Mouse (Mus musculus) forebrain, embryonic 13.5 days (tissue): ENCODE data around the gene Rad51b. TPM values are rescaled to one million over a fixed set of nuclear protein-coding genes. Genes with fewer than 3 reads are reported as not detected.

ENCODE experiments used
- ATAC-seq: fragments of 200-750 bp; cut with Nextera tagmentation; 2 replicates; pipeline ENCODE4 v1.8.0; 2017
- H3K27ac ChIP-seq: fragments of 300-500 bp; sonication (generic); 2 replicates; pipeline ENCODE4 v1.5.1; 2015; ENCODE audit warnings: inconsistent platforms, mild to moderate bottlenecking, moderate library complexity
- H3K27me3 ChIP-seq: fragments of 300-500 bp; sonication (generic); 2 replicates; pipeline ENCODE4 v1.6.1; 2015; ENCODE audit warnings: mild to moderate bottlenecking, inconsistent platforms
- H3K36me3 ChIP-seq: fragments of 300-500 bp; sonication (generic); 2 replicates; pipeline ENCODE4 v1.6.1; 2015; ENCODE audit warnings: mild to moderate bottlenecking, inconsistent platforms; ENCODE audit not compliant: poor library complexity, severe bottlenecking
- H3K4me1 ChIP-seq: fragments of 300-500 bp; sonication (generic); 2 replicates; pipeline ENCODE4 v1.6.1; 2015; ENCODE audit warnings: inconsistent platforms
- H3K4me2 ChIP-seq: fragments of 300-500 bp; sonication (generic); 2 replicates; pipeline ENCODE4 v1.6.1; 2015; ENCODE audit warnings: inconsistent platforms, mild to moderate bottlenecking, moderate library complexity
- H3K4me3 ChIP-seq: fragments of 300-500 bp; sonication (generic); 2 replicates; pipeline ENCODE4 v1.5.1; 2015; ENCODE audit warnings: mild to moderate bottlenecking, inconsistent platforms
- H3K9ac ChIP-seq: fragments of 300-500 bp; sonication (generic); 2 replicates; pipeline ENCODE4 v1.6.1; 2015; ENCODE audit warnings: mild to moderate bottlenecking, inconsistent platforms
- H3K9me3 ChIP-seq: fragments of 300-500 bp; sonication (generic); replicated peaks from 2 replicates; pipeline ENCODE4 v1.6.1; 2016; ENCODE audit warnings: inconsistent platforms
- WGBS: fragments of 180-500 bp; shearing (Covaris S2); methylation state at CpG from one replicate; pipeline ENCODE4 v1.1.7; 2015; 5-methylcytosine and 5-hydroxymethylcytosine counted together
- polyA plus RNA-seq: library from polyadenylated mRNA; unstranded; fragments of >200 nt; fragmentation: Nextera tagmentation; extraction: Ambion mirVana; gene quantifications from 2 replicates; pipeline ENCODE4 v1.2.1, GENCODE M21; 2015

Rad51b gene
- polyA plus RNA-seq, 1 experiment from 2014 or later: 5.7 TPM

GRCm38 (mm10) chr12:79447039-79447438 lies 150.0 kb downstream of the Rad51b start:
- H3K27me3 ChIP-seq: no peaks in the 10 kb centered on the region
- no peaks in the 10 kb centered on the region for H3K9me3 ChIP-seq
- H3K4me3 ChIP-seq: no peak overlapping the region
- H3K9ac ChIP-seq: no peak overlapping the region
- 88% methylated on average over 3 of the region's 3 CpGs for WGBS
- no peaks in the 10 kb centered on the region for H3K4me1 ChIP-seq
- no peak overlapping the region for H3K4me2 ChIP-seq
- no peaks in the 10 kb centered on the region for H3K36me3 ChIP-seq
- ATAC-seq: no peak
- H3K27ac ChIP-seq: no peak overlapping the region

- H3K4me2 ChIP-seq: no peak overlapping the region
- H3K4me1 ChIP-seq: peaks cover 3% of the 10 kb centered on the region; the same call in 1 of the 2 replicates
- ATAC-seq: no peak
- no peaks in the 10 kb centered on the region for H3K27me3 ChIP-seq
- 84% methylated on average over 8 of the region's 8 CpGs for WGBS
- no peak overlapping the region for H3K9ac ChIP-seq
- no peak overlapping the region for H3K4me3 ChIP-seq
- H3K9me3 ChIP-seq: no peaks in the 10 kb centered on the region
- no peak overlapping the region for H3K27ac ChIP-seq
- no peaks in the 10 kb centered on the region for H3K36me3 ChIP-seq
These were observed 152.8 kb downstream of the Rad51b start for GRCm38 (mm10) chr12:79449817-79450411.

- WGBS: 89% methylated on average over 4 of the region's 4 CpGs
These were observed 155.8 kb downstream of the Rad51b start for GRCm38 (mm10) chr12:79452882-79453281.

GRCm38 (mm10) chr12:79454017-79454416 lies 156.9 kb downstream of the Rad51b start:
- no peaks in the 10 kb centered on the region for H3K27me3 ChIP-seq
- no peak overlapping the region for H3K4me3 ChIP-seq
- peak overlapping the region; percentile 83 for H3K27ac ChIP-seq
- ATAC-seq: no peak
- 78% methylated on average over 4 of the region's 4 CpGs for WGBS
- no peak overlapping the region for H3K4me2 ChIP-seq
- no peaks in the 10 kb centered on the region for H3K36me3 ChIP-seq
- no peak overlapping the region for H3K9ac ChIP-seq
- no peaks in the 10 kb centered on the region for H3K9me3 ChIP-seq
- H3K4me1 ChIP-seq: peaks cover 22% of the 10 kb centered on the region

More at GRCm38 (mm10) chr12:79452882-79453281, 155.8 kb downstream of the Rad51b start:
- H3K4me1 ChIP-seq: peaks cover 22% of the 10 kb centered on the region
- no peaks in the 10 kb centered on the region for H3K36me3 ChIP-seq
- no peak overlapping the region for H3K4me3 ChIP-seq
- H3K27ac ChIP-seq: no peak overlapping the region
- no peaks in the 10 kb centered on the region for H3K27me3 ChIP-seq
- no peaks in the 10 kb centered on the region for H3K9me3 ChIP-seq
- H3K4me2 ChIP-seq: no peak overlapping the region
- no peak overlapping the region for H3K9ac ChIP-seq
- no peak for ATAC-seq

GRCm38 (mm10) chr12:79455061-79455847 lies 158.2 kb downstream of the Rad51b start:
- Histone ChIP-seq H3K4me3 (no peak overlapping the region), H3K4me1 (peaks cover 22% of the 10 kb centered on the region), H3K9me3 (no peaks in the 10 kb centered on the region), H3K27me3 (no peaks in the 10 kb centered on the region), H3K9ac (no peak overlapping the region), H3K27ac (peak overlapping the region; percentile 83), H3K36me3 (no peaks in the 10 kb centered on the region), H3K4me2 (peak overlapping the region; percentile 9; the same call in 1 of the 2 replicates)
- peak; percentile 55; the same call in 1 of the 2 replicates for ATAC-seq
- WGBS: 12% methylated on average over 12 of the region's 12 CpGs

GRCm38 (mm10) chr12:79455848-79456164 lies 158.7 kb downstream of the Rad51b start:
- Histone ChIP-seq H3K9me3 (no peaks in the 10 kb centered on the region), H3K4me3 (no peak overlapping the region), H3K27ac (peak overlapping the region; percentile 83), H3K9ac (no peak overlapping the region), H3K27me3 (no peaks in the 10 kb centered on the region), H3K4me1 (peaks cover 22% of the 10 kb centered on the region), H3K36me3 (no peaks in the 10 kb centered on the region), H3K4me2 (0 out of 2 replicates have a peak overlapping the region, but pooled peaks have one; percentile 9)
- WGBS: 8% methylated on average over 3 of the region's 3 CpGs
- ATAC-seq: peak; percentile 77; the same call in 1 of the 2 replicates

GRCm38 (mm10) chr12:79456251-79456650 lies 159.2 kb downstream of the Rad51b start:
- Histone ChIP-seq H3K4me3 (no peak overlapping the region), H3K27ac (peak overlapping the region; percentile 83), H3K36me3 (no peaks in the 10 kb centered on the region), H3K9me3 (no peaks in the 10 kb centered on the region), H3K4me2 (0 out of 2 replicates have a peak overlapping the region, but pooled peaks have one; percentile 9), H3K9ac (no peak overlapping the region), H3K4me1 (peaks cover 22% of the 10 kb centered on the region), H3K27me3 (no peaks in the 10 kb centered on the region)
- ATAC-seq: peak; percentile 36; the same call in 1 of the 2 replicates
- 79% methylated on average over 9 of the region's 9 CpGs for WGBS

GRCm38 (mm10) chr12:79463371-79463770 lies 166.3 kb downstream of the Rad51b start:
- H3K4me2 ChIP-seq: no peak overlapping the region
- no peak overlapping the region for H3K4me3 ChIP-seq
- H3K9ac ChIP-seq: no peak overlapping the region
- no peaks in the 10 kb centered on the region for H3K27me3 ChIP-seq
- no peak for ATAC-seq
- WGBS: 81% methylated on average over 3 of the region's 3 CpGs
- no peak overlapping the region for H3K27ac ChIP-seq
- H3K36me3 ChIP-seq: no peaks in the 10 kb centered on the region
- 0 out of 2 replicates have a peak, but pooled peaks cover 4% of the 10 kb centered on the region for H3K9me3 ChIP-seq
- H3K4me1 ChIP-seq: no peaks in the 10 kb centered on the region

- Histone ChIP-seq H3K27ac (no peak overlapping the region), H3K4me1 (no peaks in the 10 kb centered on the region), H3K4me3 (no peak overlapping the region), H3K4me2 (no peak overlapping the region), H3K27me3 (no peaks in the 10 kb centered on the region), H3K9ac (no peak overlapping the region), H3K36me3 (no peaks in the 10 kb centered on the region), H3K9me3 (0 out of 2 replicates have a peak, but pooled peaks cover 4% of the 10 kb centered on the region)
- no peak for ATAC-seq
These were observed 173.0 kb downstream of the Rad51b start for GRCm38 (mm10) chr12:79470113-79470512.

- 0 out of 2 replicates have a peak, but pooled peaks cover 4% of the 10 kb centered on the region for H3K9me3 ChIP-seq
- no peak overlapping the region for H3K27ac ChIP-seq
- H3K27me3 ChIP-seq: no peaks in the 10 kb centered on the region
- 87% methylated on average over 2 of the region's 2 CpGs for WGBS
- H3K4me2 ChIP-seq: no peak overlapping the region
- ATAC-seq: no peak
- H3K9ac ChIP-seq: no peak overlapping the region
- H3K4me3 ChIP-seq: no peak overlapping the region
- no peaks in the 10 kb centered on the region for H3K36me3 ChIP-seq
- peaks cover 4% of the 10 kb centered on the region for H3K4me1 ChIP-seq
These were observed 174.8 kb downstream of the Rad51b start for GRCm38 (mm10) chr12:79471868-79472267.

GRCm38 (mm10) chr12:79476413-79477046 lies 179.4 kb downstream of the Rad51b start:
- Histone ChIP-seq H3K9me3 (0 out of 2 replicates have a peak, but pooled peaks cover 4% of the 10 kb centered on the region), H3K4me2 (no peak overlapping the region), H3K27me3 (no peaks in the 10 kb centered on the region), H3K4me3 (no peak overlapping the region), H3K27ac (peak overlapping the region; percentile 5; the same call in 1 of the 2 replicates), H3K36me3 (no peaks in the 10 kb centered on the region; the same call in 1 of the 2 replicates), H3K9ac (no peak overlapping the region), H3K4me1 (peaks cover 10% of the 10 kb centered on the region)
- no peak for ATAC-seq
- WGBS: 72% methylated on average over 6 of the region's 6 CpGs

GRCm38 (mm10) chr12:79478816-79479215 lies 181.7 kb downstream of the Rad51b start:
- no peak overlapping the region for H3K9ac ChIP-seq
- 90% methylated on average over 5 of the region's 5 CpGs for WGBS
- ATAC-seq: no peak
- H3K4me3 ChIP-seq: no peak overlapping the region
- H3K36me3 ChIP-seq: no peaks in the 10 kb centered on the region; the same call in 1 of the 2 replicates
- no peak overlapping the region for H3K4me2 ChIP-seq
- H3K27ac ChIP-seq: no peak overlapping the region
- H3K9me3 ChIP-seq: 0 out of 2 replicates have a peak, but pooled peaks cover 4% of the 10 kb centered on the region
- peaks cover 11% of the 10 kb centered on the region for H3K4me1 ChIP-seq
- H3K27me3 ChIP-seq: no peaks in the 10 kb centered on the region
